ENCODE assay signal across 8 mouse cellular contexts in the genomic region with DNA sequence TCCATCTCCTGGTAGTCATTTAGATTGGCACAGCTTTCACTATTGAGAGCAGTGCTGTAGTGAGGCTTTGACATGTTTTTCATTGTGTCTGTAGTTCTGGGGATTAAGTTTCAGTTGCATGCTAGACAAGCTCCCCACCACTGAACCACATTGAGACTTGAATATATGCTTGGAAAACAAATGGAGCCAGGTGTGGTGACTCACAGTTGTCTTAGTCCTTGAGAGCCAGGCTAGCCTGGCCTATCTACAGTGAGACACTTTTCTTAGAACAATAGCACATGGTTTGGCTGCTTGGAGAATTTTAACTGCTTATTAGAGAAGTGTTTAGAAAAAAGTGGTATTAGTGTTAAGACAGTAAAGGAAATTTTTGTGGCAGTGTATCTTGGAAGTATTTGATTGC. TPM values are rescaled to one million over a fixed set of nuclear protein-coding genes. Genes with fewer than 3 reads are reported as not detected.
DNase-seq lines count a peak whose midpoint lies in the region; ATAC-seq and TF ChIP-seq lines count a peak whose summit lies in the region.

No protein-coding gene starts in this region.

- H3K27ac ChIP-seq in left cerebral cortex, adult 2 months = no peak overlapping the region
- 0 out of 2 replicates have a peak overlapping the region, but pooled peaks have one; percentile 42 for H3K27ac ChIP-seq in brown adipose tissue, adult 24 weeks (replicated peaks; ENCODE audit: low read depth, low read length)
- no peak overlapping the region for H3K27ac ChIP-seq in hindbrain, postnatal 0 days
- H3K27ac ChIP-seq in midbrain, postnatal 0 days (ENCODE audit: low read depth, low read length) = 0 out of 2 replicates have a peak overlapping the region, but pooled peaks have one; percentile 6

- peak overlapping the region; percentile 95 for H3K4me2 ChIP-seq in hindbrain, postnatal 0 days (ENCODE audit: low read depth, low read length)
- peak overlapping the region; percentile 88 for H3K4me2 ChIP-seq in midbrain, postnatal 0 days (ENCODE audit: low read depth, low read length, poor library complexity, severe bottlenecking)

- H3K27me3 ChIP-seq in hindbrain, postnatal 0 days (ENCODE audit: insufficient read depth, low read length) = no peaks in the 10 kb centered on the region
- no peaks in the 10 kb centered on the region for H3K27me3 ChIP-seq in midbrain, postnatal 0 days (ENCODE audit: insufficient read depth, low read length)

- no peaks in the 10 kb centered on the region for H3K9me3 ChIP-seq in hindbrain, postnatal 0 days (ENCODE audit: low read length)
- H3K9me3 ChIP-seq in midbrain, postnatal 0 days (ENCODE audit: low read length) = no peaks in the 10 kb centered on the region

- TF ChIP-seq CTCF in left cerebral cortex, adult 2 months (IDR thresholded peaks at IDR 0.05) = no peak
- no peak for TF ChIP-seq CTCF in hindbrain, postnatal 0 days (IDR thresholded peaks at IDR 0.05; ENCODE audit: low read depth)
- no peak for TF ChIP-seq CTCF in midbrain, postnatal 0 days (IDR thresholded peaks at IDR 0.05)

- peak overlapping the region; percentile 89 for H3K9ac ChIP-seq in hindbrain, postnatal 0 days (replicated peaks; ENCODE audit: low read length)
- peak overlapping the region; percentile 96 for H3K9ac ChIP-seq in midbrain, postnatal 0 days (replicated peaks; ENCODE audit: low read length, poor library complexity, severe bottlenecking)

- H3K4me3 ChIP-seq in left cerebral cortex, adult 2 months = peak overlapping the region; percentile 87
- peak overlapping the region; percentile 95 for H3K4me3 ChIP-seq in brown adipose tissue, adult 24 weeks (ENCODE audit: insufficient read depth, low read depth, low read length)
- peak overlapping the region; percentile 61 for H3K4me3 ChIP-seq in hindbrain, postnatal 0 days (ENCODE audit: low read length)
- H3K4me3 ChIP-seq in midbrain, postnatal 0 days (ENCODE audit: low read depth, low read length) = peak overlapping the region; percentile 52

- intact Hi-C loops in left cerebral cortex, adult 2 months (cut with DNase I) = no loop called here

- no peak for DNase-seq in left cerebral cortex, adult 2 months (ENCODE audit: extremely low spot score in 1 of 2, low spot score in 2 of 2)
- DNase-seq in left cerebral cortex, adult 11 months (ENCODE audit: low spot score) = no peak
- DNase-seq in hindbrain, postnatal 0 days (ENCODE audit: low spot score) = no peak
- no peak for DNase-seq in midbrain, postnatal 0 days (ENCODE audit: low spot score)
- DNase-seq in frontal cortex, postnatal 14 days (ENCODE audit: low spot score in 2 of 2) = no peak
- no peak for DNase-seq in spleen, postnatal 36 days (ENCODE audit: low spot score in 2 of 2)
- DNase-seq in layer of hippocampus, adult 9-10 months (ENCODE audit: low spot score) = no peak

- peaks cover 2% of the 10 kb centered on the region; the same call in 1 of the 2 replicates for H3K4me1 ChIP-seq in brown adipose tissue, adult 24 weeks (ENCODE audit: control insufficient read depth, insufficient read depth, insufficient read length, low read length)
- H3K4me1 ChIP-seq in hindbrain, postnatal 0 days (ENCODE audit: insufficient read depth, low read length) = peaks cover 12% of the 10 kb centered on the region; the same call in 1 of the 2 replicates
- 0 out of 2 replicates have a peak, but pooled peaks cover 3% of the 10 kb centered on the region for H3K4me1 ChIP-seq in midbrain, postnatal 0 days (ENCODE audit: insufficient read depth, low read length)

- ATAC-seq in hindbrain, postnatal 0 days = no peak
- no peak for ATAC-seq in midbrain, postnatal 0 days (ENCODE audit: low FRiP score)

- H3K36me3 ChIP-seq in hindbrain, postnatal 0 days (ENCODE audit: insufficient read depth, low read length) = peaks cover 20% of the 10 kb centered on the region
- H3K36me3 ChIP-seq in midbrain, postnatal 0 days (ENCODE audit: insufficient read depth, low read length) = peaks cover 17% of the 10 kb centered on the region; the same call in 1 of the 2 replicates

RNA-seq across cellular contexts. Expression of gene Srsf3, which starts 1.8 kb away (rescaled TPM):
- total RNA-seq in left cerebral cortex, adult 2 months (2021) = 100 to 1,000 TPM; 113 to 114 TPM
- 105 and 132 TPM in 2 replicates for polyA plus RNA-seq in brown adipose tissue, adult 24 weeks (2012; ENCODE audit: insufficient read depth, insufficient read length, missing spikeins)
- total RNA-seq in hindbrain, postnatal 0 days (2014; rRNA removed) = 139 and 147 TPM in 2 replicates
- 298 and 315 TPM in 2 replicates for polyA plus RNA-seq in hindbrain, postnatal 0 days (2015; fragmentation: Nextera tagmentation; extraction: Ambion mirVana)
- 119 and 193 TPM in 2 replicates for total RNA-seq in midbrain, postnatal 0 days (2014; rRNA removed)
- 284 and 296 TPM in 2 replicates for polyA plus RNA-seq in midbrain, postnatal 0 days (2015; fragmentation: Nextera tagmentation; extraction: Ambion mirVana)

RNA-seq across cellular contexts. Expression of gene Stk38, which starts 26.5 kb away (rescaled TPM):
- 10 to 100 TPM; 53.5 to 58.6 TPM for total RNA-seq in left cerebral cortex, adult 2 months (2021)
- polyA plus RNA-seq in brown adipose tissue, adult 24 weeks (2012; ENCODE audit: insufficient read depth, insufficient read length, missing spikeins) = 47.3 and 49.3 TPM in 2 replicates
- 56.2 and 58.7 TPM in 2 replicates for total RNA-seq in hindbrain, postnatal 0 days (2014; rRNA removed)
- polyA plus RNA-seq in hindbrain, postnatal 0 days (2015; fragmentation: Nextera tagmentation; extraction: Ambion mirVana) = 52.7 and 60.8 TPM in 2 replicates
- total RNA-seq in midbrain, postnatal 0 days (2014; rRNA removed) = 44.2 and 58.1 TPM in 2 replicates
- polyA plus RNA-seq in midbrain, postnatal 0 days (2015; fragmentation: Nextera tagmentation; extraction: Ambion mirVana) = 42.1 and 47.9 TPM in 2 replicates

RNA-seq across cellular contexts. Expression of gene Cdkn1a, which starts 56.5 kb away (rescaled TPM):
- total RNA-seq in left cerebral cortex, adult 2 months (2021) = 10 to 100 TPM; 40.6 to 64.4 TPM
- polyA plus RNA-seq in brown adipose tissue, adult 24 weeks (2012; ENCODE audit: insufficient read depth, insufficient read length, missing spikeins) = 36.2 and 74.0 TPM in 2 replicates
- 48.9 and 50.0 TPM in 2 replicates for total RNA-seq in hindbrain, postnatal 0 days (2014; rRNA removed)
- polyA plus RNA-seq in hindbrain, postnatal 0 days (2015; fragmentation: Nextera tagmentation; extraction: Ambion mirVana) = 242 and 257 TPM in 2 replicates
- total RNA-seq in midbrain, postnatal 0 days (2014; rRNA removed) = 44.4 and 57.7 TPM in 2 replicates
- 220 and 237 TPM in 2 replicates for polyA plus RNA-seq in midbrain, postnatal 0 days (2015; fragmentation: Nextera tagmentation; extraction: Ambion mirVana)

Comparison
In these comparisons a context has a peak if more than half of its experiments do, and no peak if none do; other contexts are left out.
1. H3K27ac ChIP-seq: peak in brown adipose tissue, adult 24 weeks (single experiment) and midbrain, postnatal 0 days (single experiment); none in left cerebral cortex, adult 2 months (single experiment) and hindbrain, postnatal 0 days (single experiment).
2. Peak in every context shown above with its lines, with median percentiles within 50 percentile points of each other: H3K4me3 ChIP-seq.